Mouse (Mus musculus): ENCODE measurements around the gene Ppfibp1. TPM values are rescaled to one million over a fixed set of nuclear protein-coding genes. Genes with fewer than 3 reads are reported as not detected.
A peak's percentile ranks its signal among the peaks of the same experiment; 100 is the strongest.

Ppfibp1 gene
- polyA plus RNA-seq, 1 experiment, result 3.4 TPM

DNA sequence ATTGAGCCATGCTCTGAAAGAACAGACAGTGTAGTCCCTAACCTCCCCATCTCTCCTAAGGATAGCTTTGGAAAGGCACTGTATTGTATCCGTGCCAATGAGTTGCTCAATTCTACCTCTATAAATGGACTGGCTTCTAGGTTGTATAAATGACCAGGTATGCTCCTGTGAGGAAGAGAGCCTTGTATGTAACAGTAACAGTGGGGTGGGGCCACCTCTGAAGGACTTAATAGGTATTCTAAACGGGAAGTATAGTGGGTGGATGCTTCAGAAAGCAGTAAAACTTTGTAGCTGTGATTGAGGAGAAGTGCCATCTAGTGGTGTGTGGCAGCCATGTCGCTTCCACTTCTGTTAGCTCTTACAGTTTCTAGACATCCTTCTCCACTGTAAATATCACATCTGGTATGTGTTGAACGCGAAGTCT, 90.4 kb downstream of the Ppfibp1 start:
- no peaks in the 10 kb centered on the region for H3K27me3 ChIP-seq (replicated peaks)
- peaks cover 38% of the 10 kb centered on the region for H3K4me1 ChIP-seq
- H3K4me3 ChIP-seq (replicated peaks), result no peak overlapping the region
- TF ChIP-seq FLI1 (IDR thresholded peaks at IDR 0.05; ENCODE audit: low read length) (no peak), GATA1 (IDR thresholded peaks at IDR 0.05; ENCODE audit: borderline replicate concordance, low read length) (no peak)
- H3K36me3 ChIP-seq (replicated peaks; ENCODE audit: low read length), result peaks cover 77% of the 10 kb centered on the region
- H3K9me3 ChIP-seq, result no peaks in the 10 kb centered on the region

DNA sequence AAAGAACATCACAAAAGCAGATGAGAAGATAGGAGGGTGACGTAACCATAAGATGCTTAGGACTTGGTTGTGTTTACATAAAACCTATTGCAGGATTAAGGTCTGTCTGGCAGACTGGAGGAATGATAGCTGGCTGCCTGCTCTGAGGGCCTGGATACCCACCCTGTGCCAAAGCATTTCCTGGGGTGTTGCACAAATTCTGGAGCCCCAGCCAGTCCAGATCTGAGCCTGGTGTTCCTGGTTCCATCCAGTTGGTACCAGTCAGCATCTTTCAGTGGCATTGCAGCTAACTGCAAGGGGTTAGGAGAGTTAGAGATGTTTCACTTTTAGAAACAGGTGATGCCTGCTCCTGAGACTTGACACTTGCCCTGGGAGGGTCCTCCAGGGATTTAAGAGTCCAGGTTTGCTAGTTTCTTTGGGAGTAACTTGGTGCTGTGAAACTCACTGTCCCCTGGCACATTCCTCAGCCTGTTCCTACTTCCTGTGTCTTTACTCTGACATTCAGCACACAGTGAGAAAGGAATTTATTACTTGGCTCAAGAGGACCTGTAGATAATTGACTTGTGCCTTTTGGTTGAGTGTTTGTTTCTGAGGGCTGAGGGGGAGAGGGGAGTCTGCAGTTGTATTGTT, 90.9 kb downstream of the Ppfibp1 start:
- peaks cover 81% of the 10 kb centered on the region for H3K36me3 ChIP-seq (replicated peaks; ENCODE audit: low read length)
- H3K4me1 ChIP-seq, result peaks cover 42% of the 10 kb centered on the region
- no peaks in the 10 kb centered on the region for H3K27me3 ChIP-seq (replicated peaks)
- H3K4me3 ChIP-seq (replicated peaks), result no peak overlapping the region
- no peak for TF ChIP-seq FLI1 (IDR thresholded peaks at IDR 0.05; ENCODE audit: low read length)
- TF ChIP-seq GATA1 (IDR thresholded peaks at IDR 0.05; ENCODE audit: borderline replicate concordance, low read length), result no peak
- H3K9me3 ChIP-seq, result no peaks in the 10 kb centered on the region

DNA sequence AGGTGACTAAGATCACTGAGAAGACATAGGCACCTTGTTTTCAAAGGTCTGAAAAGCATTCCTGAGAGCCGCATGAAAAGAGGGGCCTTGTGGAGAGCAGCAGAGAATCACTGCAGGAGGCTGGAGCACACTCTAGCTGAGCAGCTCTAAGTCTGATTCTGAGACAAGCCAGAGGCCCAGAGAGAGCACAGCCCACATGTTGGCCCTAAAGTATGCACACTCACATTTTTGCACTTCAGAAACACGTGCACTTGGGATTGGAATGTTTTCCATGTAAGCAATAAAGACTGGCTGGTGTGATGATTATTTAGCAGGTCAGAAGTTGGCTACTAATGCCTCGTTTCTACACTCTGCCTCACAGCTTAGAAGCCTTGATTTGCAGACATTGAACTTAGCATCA, 91.7 kb downstream of the Ppfibp1 start:
- no peaks in the 10 kb centered on the region for H3K27me3 ChIP-seq (replicated peaks)
- peaks cover 81% of the 10 kb centered on the region for H3K36me3 ChIP-seq (replicated peaks; ENCODE audit: low read length)
- peaks cover 49% of the 10 kb centered on the region for H3K4me1 ChIP-seq
- no peaks in the 10 kb centered on the region for H3K9me3 ChIP-seq
- TF ChIP-seq FLI1 (IDR thresholded peaks at IDR 0.05; ENCODE audit: low read length) (no peak), GATA1 (IDR thresholded peaks at IDR 0.05; ENCODE audit: borderline replicate concordance, low read length) (no peak)
- no peak overlapping the region for H3K4me3 ChIP-seq (replicated peaks)

DNA sequence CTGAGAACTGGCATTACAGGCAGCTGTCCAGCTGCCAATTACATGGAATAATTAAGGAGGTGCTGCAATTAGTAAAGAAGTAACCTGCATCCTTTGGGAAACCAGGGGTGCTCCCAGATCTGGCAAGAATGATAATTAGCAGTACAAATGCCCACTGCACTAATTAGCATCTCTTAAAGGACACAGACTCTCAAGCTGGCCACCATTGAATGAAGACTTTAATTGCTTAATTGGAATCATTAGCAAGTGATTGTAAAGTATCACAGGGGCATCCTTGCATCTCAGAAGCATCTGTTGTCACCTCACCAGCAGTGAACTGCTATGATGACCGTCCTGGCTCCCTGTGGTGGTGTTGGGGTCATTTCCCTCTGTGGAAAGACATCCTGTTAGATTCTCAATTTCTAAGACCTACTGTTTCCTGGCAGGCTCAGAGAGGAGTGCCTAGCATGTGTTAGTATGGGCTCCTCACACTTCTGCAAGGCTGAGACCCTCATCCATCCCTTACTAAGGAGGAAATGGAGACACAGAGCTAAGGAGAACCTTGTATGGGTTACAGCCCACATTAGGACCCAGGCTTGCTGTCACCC, 93.1 kb downstream of the Ppfibp1 start:
- Histone ChIP-seq H3K27me3 (replicated peaks) (no peaks in the 10 kb centered on the region), H3K9me3 (no peaks in the 10 kb centered on the region), H3K4me1 (peaks cover 63% of the 10 kb centered on the region), H3K4me3 (replicated peaks) (no peak overlapping the region), H3K36me3 (replicated peaks; ENCODE audit: low read length) (peaks cover 82% of the 10 kb centered on the region)
- no peak for TF ChIP-seq GATA1 (IDR thresholded peaks at IDR 0.05; ENCODE audit: borderline replicate concordance, low read length)
- TF ChIP-seq FLI1 (IDR thresholded peaks at IDR 0.05; ENCODE audit: low read length), result no peak

DNA sequence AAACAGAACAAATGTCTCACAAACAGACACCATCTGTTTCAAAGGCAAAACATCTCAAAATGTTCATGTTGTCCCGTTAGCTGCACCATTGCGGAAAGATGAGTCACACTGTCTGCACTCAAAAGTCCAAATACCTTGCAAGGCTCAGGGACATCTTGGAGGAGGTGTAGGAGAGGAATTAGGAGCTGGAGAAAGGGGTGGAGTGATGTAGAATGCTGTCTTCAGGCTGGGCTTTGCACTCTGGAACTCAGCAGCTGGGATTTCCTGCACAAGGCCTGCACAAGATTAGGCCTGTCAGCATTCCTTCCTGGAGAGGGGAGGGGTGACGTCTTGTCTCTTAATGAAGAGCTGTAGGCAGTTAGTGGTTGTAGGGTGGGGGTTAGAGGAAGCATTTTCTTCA, 96.3 kb downstream of the Ppfibp1 start:
- TF ChIP-seq FLI1 (IDR thresholded peaks at IDR 0.05; ENCODE audit: low read length), result no peak
- TF ChIP-seq GATA1 (IDR thresholded peaks at IDR 0.05; ENCODE audit: borderline replicate concordance, low read length), result no peak

DNA sequence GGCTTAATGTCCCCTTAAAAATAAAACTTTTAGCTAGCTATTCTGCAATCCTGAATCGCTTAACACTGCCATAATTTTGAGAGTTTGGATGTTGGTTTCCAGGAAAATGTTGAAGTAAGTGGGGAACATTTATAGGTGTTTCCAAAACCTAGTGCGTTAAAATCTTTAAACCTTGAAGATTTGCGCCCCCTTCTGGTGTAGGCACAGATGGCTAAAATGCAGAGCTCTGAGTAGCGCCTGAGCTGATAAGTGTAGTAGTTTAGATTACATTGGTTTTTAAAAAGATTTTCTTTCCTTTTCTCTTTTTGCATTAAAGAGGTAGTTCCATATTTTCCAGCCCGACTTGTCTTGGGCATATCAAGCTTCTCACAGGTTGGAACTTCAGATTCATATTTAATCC, 105.9 kb downstream of the Ppfibp1 start:
- Histone ChIP-seq H3K9me3 (no peaks in the 10 kb centered on the region), H3K4me3 (replicated peaks) (no peak overlapping the region), H3K36me3 (replicated peaks; ENCODE audit: low read length) (peaks cover 90% of the 10 kb centered on the region), H3K27me3 (replicated peaks) (no peaks in the 10 kb centered on the region), H3K4me1 (peaks cover 4% of the 10 kb centered on the region)
- no peak for TF ChIP-seq FLI1 (IDR thresholded peaks at IDR 0.05; ENCODE audit: low read length)
- TF ChIP-seq GATA1 (IDR thresholded peaks at IDR 0.05; ENCODE audit: borderline replicate concordance, low read length), result no peak

More for the DNA sequence above, 96.3 kb downstream of the Ppfibp1 start:
- H3K36me3 ChIP-seq (replicated peaks; ENCODE audit: low read length), result peaks cover 71% of the 10 kb centered on the region
- H3K4me1 ChIP-seq, result peaks cover 66% of the 10 kb centered on the region
- H3K9me3 ChIP-seq, result no peaks in the 10 kb centered on the region
- H3K27me3 ChIP-seq (replicated peaks), result no peaks in the 10 kb centered on the region
- peak overlapping the region; percentile 59 for H3K4me3 ChIP-seq (replicated peaks)

DNA sequence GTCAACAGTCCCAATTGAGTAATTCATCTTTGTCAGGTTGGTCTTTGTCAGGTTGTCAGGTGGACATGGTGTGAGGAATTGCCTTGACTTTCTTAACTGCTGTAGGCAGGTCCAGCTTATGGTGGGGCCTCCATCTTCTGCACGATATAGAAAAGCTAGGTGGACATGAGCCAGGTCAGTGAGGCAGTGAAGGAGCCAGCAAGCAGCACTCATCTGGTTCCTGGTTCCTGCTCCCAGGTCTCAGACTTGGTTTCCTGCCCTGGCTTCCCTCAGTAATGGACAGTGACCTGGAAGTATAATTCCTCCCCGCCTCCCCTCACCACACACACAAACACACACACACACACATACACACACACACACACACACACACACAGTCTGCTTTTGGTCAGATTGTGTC, 107.1 kb downstream of the Ppfibp1 start:
- Histone ChIP-seq H3K4me3 (replicated peaks) (no peak overlapping the region), H3K9me3 (no peaks in the 10 kb centered on the region), H3K36me3 (replicated peaks; ENCODE audit: low read length) (peaks cover 90% of the 10 kb centered on the region), H3K4me1 (peaks cover 4% of the 10 kb centered on the region), H3K27me3 (replicated peaks) (no peaks in the 10 kb centered on the region)
- TF ChIP-seq GATA1 (IDR thresholded peaks at IDR 0.05; ENCODE audit: borderline replicate concordance, low read length) (no peak), FLI1 (IDR thresholded peaks at IDR 0.05; ENCODE audit: low read length) (no peak)

GRCm38 (mm10) chr6:146995878-146996277, 107.6 kb downstream of the Ppfibp1 start:
- Histone ChIP-seq H3K36me3 (replicated peaks; ENCODE audit: low read length) (peaks cover 90% of the 10 kb centered on the region), H3K27me3 (replicated peaks) (no peaks in the 10 kb centered on the region)
- TF ChIP-seq FLI1 (IDR thresholded peaks at IDR 0.05; ENCODE audit: low read length) (no peak), GATA1 (IDR thresholded peaks at IDR 0.05; ENCODE audit: borderline replicate concordance, low read length) (no peak)

GRCm38 (mm10) chr6:146997006-146997405, 108.7 kb downstream of the Ppfibp1 start:
- Histone ChIP-seq H3K36me3 (replicated peaks; ENCODE audit: low read length) (peaks cover 91% of the 10 kb centered on the region), H3K4me1 (peaks cover 4% of the 10 kb centered on the region), H3K27me3 (replicated peaks) (no peaks in the 10 kb centered on the region), H3K4me3 (replicated peaks) (no peak overlapping the region), H3K9me3 (no peaks in the 10 kb centered on the region)
- TF ChIP-seq FLI1 (IDR thresholded peaks at IDR 0.05; ENCODE audit: low read length) (no peak), GATA1 (IDR thresholded peaks at IDR 0.05; ENCODE audit: borderline replicate concordance, low read length) (no peak)

More at GRCm38 (mm10) chr6:146995878-146996277, 107.6 kb downstream of the Ppfibp1 start:
- H3K4me1 ChIP-seq, result peaks cover 4% of the 10 kb centered on the region
- no peak overlapping the region for H3K4me3 ChIP-seq (replicated peaks)
- H3K9me3 ChIP-seq, result no peaks in the 10 kb centered on the region

- peaks cover 91% of the 10 kb centered on the region for H3K36me3 ChIP-seq (replicated peaks; ENCODE audit: low read length)
- no peaks in the 10 kb centered on the region for H3K9me3 ChIP-seq
- TF ChIP-seq GATA1 (IDR thresholded peaks at IDR 0.05; ENCODE audit: borderline replicate concordance, low read length), result no peak
- TF ChIP-seq FLI1 (IDR thresholded peaks at IDR 0.05; ENCODE audit: low read length), result no peak
- no peaks in the 10 kb centered on the region for H3K27me3 ChIP-seq (replicated peaks)
- H3K4me3 ChIP-seq (replicated peaks), result no peak overlapping the region
- H3K4me1 ChIP-seq, result peaks cover 4% of the 10 kb centered on the region
Observed at GRCm38 (mm10) chr6:146998710-146999109, 110.4 kb downstream of the Ppfibp1 start.
